Mouse (Mus musculus): Measurements from ENCODE around the gene Zdhhc12. TPM values are rescaled to one million over a fixed set of nuclear protein-coding genes. Genes with fewer than 3 reads are reported as not detected.
"Not testable (repeated sequence)": the region's sequence is repeated elsewhere in the genome, so short reads cannot be mapped to it uniquely, and the experiment has no call there.

Zdhhc12 gene
- total RNA-seq (2021): 1 to 10 TPM; 2.4 to 3.1 TPM
- long read RNA-seq, experiment 1, partial matches to known transcripts: 0 of 4 reads
- long read RNA-seq, experiment 1, other reads (novel, unspliced or antisense): 1 of 4 reads
- long read RNA-seq, experiment 2, partial matches to known transcripts: 0 of 4 reads
- long read RNA-seq, experiment 2, other reads (novel, unspliced or antisense): 0 of 4 reads

DNA sequence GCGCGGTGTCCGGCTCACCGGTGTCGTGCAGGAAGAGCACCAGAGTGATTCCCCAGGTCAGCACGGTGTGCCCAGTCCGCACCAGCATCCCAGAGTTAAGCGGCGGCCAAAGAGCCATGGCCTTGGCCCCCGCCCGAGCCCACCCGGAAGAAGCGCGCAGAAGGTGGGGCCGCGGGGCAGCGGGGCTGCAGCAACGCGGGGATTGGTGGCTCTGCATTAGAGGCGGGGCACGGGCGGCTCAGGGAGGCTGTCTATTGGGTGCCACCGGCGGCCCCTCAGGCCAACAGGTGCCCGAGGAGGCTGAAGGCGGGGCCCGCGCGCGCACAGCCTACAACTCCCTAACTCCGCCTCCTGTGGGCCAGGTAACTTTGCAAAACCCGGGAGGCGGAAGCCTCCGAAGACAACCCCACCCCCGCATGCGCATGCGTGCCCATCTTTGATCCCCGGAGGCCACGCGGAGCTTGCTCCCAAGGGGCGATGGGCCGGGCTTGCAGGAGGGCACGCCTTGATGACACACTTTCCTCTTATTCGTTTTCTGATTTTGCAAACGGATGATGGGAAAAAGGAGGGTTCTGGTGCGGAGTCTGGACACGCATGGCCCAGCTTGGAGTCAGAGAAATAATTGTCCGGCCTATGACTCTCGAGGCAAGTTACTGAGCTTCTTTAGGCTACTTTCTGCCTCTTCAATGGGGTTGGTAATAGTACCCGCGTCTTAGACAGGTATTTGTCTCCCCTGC lies at the start of gene Zdhhc12:
TSS of gene Zdhhc12 (minus strand) at position 178 of the 737 bp plus-strand sequence.
- DNase-seq: peak; percentile 95

GRCm38 (mm10) chr2:30140021-30140420 lies 46.6 kb upstream of the Zdhhc12 start:
- DNase-seq: not testable (repeated sequence)

DNA sequence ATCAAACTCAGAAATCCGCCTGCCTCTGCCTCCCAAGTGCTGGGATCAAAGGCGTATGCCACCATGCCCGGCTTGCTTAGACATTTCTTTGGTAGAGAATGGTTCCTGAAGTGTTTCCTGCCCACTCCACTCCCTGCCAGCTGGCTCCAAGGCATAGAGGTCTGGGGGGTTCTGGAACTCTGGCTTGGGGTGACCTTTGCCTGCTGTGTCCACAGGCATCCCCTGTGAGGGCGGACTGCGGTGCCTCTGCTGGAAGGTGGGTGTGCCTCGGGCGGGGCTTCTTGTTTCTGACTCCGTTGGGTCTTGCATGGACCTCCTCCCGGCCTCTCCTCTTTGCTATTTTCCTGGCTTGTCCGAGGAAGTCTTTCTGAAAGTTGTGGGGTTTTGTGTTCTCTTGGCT lies 43.0 kb upstream of the Zdhhc12 start:
- DNase-seq: no peak

GRCm38 (mm10) chr2:30134928-30135620 lies 41.6 kb upstream of the Zdhhc12 start:
- no peak for DNase-seq

- DNase-seq: no peak
Observed at GRCm38 (mm10) chr2:30134378-30134711, 40.9 kb upstream of the Zdhhc12 start.

- DNase-seq: peak; percentile 97
Observed at GRCm38 (mm10) chr2:30133613-30134377, 40.3 kb upstream of the Zdhhc12 start, which contains the start of gene Tbc1d13. TSS of gene Tbc1d13 (plus strand) at chr2:30133746.

- no peak for DNase-seq
Observed at GRCm38 (mm10) chr2:30132801-30133612, 39.6 kb upstream of the Zdhhc12 start.

- DNase-seq: not testable (repeated sequence)
Observed at GRCm38 (mm10) chr2:30131240-30131639, 37.8 kb upstream of the Zdhhc12 start.

DNA sequence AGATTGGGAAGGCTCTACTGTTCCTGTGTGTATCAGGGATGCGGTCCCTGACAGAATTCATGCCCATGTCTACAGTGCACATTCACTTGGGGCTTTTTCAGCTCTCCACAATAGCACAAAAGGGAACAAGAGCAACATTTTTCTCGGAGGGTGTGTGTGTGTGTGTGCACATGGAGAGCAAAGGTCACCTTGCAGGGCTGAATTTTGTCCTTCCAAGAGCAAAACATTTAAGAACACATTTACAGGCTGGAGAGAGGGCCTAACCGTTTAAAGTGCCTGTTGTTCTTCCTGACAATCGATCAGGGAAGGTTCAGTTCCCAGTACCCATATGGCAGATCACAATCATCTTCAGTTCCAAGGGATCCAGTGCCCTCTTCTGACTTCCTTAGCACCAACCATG lies 36.7 kb upstream of the Zdhhc12 start:
- no peak for DNase-seq

DNA sequence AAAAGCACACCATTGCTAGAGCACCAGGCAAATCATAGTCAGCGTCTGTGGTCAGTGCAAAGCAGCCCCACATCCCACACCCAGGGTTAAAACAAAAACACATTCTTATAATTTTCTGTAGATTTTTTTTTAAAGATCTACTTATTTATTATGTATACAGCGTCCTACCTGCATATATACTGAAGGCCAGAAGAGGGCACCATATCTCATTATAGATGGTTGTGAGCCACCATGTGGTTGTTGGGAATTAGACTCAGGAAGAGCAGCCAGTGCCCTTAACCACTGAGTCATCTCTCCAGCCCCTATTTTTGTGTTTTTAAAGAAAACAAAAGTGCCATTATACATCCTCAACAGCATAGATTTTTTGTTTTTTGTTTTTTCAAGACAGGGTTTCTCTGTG lies 35.3 kb upstream of the Zdhhc12 start:
- no peak for DNase-seq

DNA sequence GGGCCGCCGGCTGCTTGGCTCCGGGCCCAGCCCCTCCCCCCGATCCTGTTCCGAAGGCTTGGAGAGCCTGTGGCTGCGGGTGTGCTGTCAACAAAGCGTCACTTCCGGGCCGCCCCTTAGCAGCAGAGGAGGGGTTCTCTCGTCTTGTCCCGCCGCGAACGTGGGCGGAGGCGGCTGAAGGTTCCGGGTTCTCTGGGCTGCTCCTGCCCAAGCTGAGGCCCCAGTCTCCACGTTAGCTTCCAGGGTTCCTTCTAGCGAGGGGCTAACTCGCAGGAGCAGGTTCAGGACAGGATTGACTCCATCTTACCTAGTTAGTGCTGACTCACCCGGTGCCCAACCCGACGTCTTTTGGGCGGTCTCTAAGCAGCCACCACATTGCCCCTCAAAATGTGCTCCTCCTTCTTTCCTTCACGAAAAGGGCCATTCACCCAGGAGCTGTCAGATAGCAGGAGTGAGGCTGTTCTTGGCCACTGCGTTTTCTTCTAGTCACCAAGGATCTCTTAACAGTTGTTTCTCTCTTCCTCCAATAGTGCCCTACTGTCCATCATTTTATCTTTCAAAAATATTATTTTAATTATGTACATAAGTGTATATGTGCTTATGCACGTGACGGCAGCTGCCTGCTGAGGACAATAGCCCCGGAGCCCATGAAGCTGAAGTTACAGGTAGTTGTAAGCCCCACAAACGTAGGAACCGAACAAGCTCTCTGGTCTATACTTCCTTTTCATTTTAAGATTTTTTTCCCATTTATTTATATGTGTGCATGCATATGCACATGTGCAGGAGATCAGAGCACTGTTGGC lies 31.2 kb upstream of the Zdhhc12 start, which contains the start of gene Zer1:
TSS of gene Zer1 (minus strand) at position 114 of the 803 bp plus-strand sequence.
- peak; percentile 97 for DNase-seq

- no peak for DNase-seq
Observed at GRCm38 (mm10) chr2:30123729-30124471, 30.5 kb upstream of the Zdhhc12 start.

DNA sequence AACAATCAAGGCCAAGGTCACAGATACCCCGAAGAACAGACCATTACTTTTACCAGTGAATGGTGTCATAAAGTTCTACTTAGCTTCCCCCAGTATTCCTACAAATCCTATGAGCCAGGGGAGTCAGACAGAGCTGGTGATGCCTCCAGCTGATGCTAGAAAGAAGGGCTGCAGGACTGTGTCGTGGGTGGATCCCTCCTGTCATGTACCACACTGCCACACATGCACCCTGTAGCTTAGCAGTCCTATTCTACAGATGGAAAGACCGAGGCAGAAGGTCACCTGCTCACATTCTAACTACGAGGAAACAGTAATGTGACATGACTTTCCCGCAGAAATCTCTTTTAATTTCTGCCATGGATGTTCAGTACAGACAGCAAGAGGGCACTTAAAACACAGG lies 29.3 kb upstream of the Zdhhc12 start:
- no peak for DNase-seq

DNA sequence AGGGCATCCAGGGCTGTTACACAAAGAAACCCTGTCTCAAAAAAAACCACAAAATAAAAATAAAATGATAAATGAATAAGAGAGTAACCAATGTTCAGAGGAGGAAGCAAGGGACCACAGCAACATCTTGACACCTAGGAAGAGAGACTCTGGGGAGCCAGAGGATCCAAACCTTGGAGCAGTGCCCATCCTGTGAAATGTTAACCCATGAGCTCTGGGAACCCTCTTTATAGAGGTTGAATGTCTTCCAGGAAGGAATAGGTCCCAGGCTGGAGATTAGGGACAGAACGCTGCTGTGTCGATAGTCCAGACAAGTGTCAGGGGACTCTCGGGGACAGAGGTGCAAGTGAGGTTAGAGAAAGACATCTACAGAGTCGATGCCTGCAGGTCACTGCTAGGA lies 26.8 kb upstream of the Zdhhc12 start:
- DNase-seq: no peak

- DNase-seq: no peak
Observed at GRCm38 (mm10) chr2:30119641-30120051, 26.2 kb upstream of the Zdhhc12 start.

DNA sequence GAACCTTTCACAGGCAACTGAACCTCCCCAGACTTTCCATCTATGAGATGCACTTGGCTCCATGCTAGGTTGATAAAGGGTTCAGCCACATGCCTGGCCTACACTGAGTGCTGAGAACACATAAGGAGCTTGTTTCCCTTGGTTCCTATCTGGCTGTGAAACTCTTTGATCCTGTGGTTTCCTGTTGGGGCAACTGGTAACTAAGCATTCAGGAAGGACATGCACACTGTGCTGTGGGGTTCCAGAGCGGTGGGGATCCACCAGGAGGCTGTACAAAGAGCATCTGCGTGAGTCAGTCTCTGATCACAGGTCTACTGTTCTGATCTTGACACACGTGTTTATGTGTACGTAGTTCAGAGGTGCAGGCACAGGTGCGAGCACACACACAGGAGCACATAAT lies 19.1 kb upstream of the Zdhhc12 start:
- DNase-seq: no peak

DNA sequence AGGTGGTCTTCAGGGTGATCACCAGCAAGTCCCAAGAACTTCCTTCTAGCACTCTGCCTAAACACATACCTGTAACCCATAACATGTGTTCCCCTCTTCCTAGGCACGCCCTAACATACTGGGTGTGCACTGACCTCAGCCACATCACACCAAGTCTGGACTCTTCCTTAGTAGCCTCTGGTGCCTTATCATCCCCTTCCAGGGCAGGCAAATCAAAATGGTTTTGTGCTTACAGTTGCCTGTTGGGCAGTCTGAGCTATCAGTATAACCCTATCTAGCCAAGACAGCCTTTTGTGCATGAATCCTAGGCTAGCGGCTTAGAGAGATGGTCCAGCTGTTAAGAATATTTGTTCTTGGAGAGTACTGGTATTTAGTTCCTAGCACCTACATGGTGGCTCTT lies 18.1 kb upstream of the Zdhhc12 start:
- DNase-seq: no peak

DNA sequence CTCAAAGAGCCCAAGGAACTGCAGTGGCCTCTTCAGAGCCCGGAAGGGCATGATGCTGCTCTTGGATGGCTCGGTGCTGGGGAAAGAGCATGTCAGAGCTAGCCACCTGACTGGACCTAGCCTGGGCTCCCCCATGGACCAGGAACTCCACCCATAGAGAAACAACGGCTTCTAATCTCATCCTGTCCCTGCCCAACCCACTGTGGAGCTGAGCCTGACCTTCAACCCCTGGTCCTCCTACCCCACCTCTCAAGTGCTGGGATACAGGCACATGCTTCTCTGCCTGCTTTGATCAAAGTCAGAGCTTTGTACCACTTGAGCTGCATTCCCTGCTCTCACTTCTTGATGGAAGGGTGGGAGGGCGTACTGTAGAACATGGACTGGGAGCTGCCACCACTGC lies 14.8 kb upstream of the Zdhhc12 start:
- no peak for DNase-seq

GRCm38 (mm10) chr2:30107646-30108045 lies 14.2 kb upstream of the Zdhhc12 start:
- DNase-seq: no peak

DNA sequence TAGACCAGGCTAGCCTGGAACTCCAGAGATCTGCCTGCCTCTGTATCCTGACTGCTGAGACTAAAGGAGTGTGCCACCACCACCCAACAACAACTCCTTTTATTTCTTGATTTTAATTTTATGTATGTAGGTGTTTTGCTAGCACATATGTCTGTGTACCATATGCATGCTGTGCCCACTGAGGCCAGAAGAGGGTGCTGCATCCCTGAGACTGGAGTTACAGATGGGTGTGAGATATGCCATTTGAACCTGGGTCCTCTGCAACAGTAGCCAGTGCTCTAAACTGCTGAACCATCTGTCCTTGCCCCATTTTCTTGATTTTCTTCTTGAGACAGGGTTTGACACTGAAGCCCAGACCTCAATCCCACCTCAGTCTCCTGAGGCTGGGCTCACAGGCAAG lies 12.9 kb upstream of the Zdhhc12 start:
- no peak for DNase-seq

Measured in gastrocnemius, postnatal 25 days (tissue).